Mouse (Mus musculus): Measurements from ENCODE around the gene Rassf3. TPM values are rescaled to one million over a fixed set of nuclear protein-coding genes. Genes with fewer than 3 reads are reported as not detected.

Gene Rassf3
- polyA plus RNA-seq, 1 experiment, result 15.5 TPM

DNA sequence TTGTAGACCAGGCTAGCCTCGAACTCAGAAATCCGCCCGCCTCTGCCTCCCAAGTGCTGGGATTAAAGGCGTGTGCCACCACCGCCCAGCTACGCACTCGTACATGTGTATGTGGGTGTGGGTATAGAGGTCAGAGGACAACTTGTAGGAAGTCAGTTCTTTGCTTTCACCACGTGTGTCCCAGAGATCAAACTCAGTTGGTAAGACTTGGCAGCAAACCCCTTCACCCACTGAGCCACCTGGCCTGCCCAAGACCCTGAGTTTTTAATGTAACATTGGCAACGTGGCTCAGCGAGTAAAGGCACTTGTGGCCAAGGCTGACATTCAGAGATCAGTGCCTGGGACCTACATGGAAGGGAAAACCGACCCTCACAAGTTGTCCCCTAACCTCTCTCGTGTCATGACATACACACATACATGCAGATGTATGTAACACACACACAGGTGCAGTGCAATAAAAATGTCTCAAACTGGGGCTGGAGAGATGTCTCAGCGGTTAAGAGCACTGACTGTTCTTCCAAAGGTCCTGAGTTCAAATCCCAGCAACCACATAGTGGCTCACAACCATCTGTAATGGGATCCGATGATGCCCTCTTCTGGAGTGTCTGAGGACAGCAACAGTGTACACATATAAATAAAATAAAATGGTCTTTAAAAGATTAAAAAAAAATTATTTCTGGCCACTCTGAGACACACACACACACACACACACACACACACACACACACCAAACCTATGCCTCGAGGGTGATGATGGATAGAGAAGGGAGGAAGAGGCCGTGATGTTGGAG, 31.8 kb upstream of the Rassf3 start:
- TF ChIP-seq CTCF (IDR thresholded peaks at IDR 0.05; ENCODE audit: borderline replicate concordance, control insufficient read depth, extremely low read depth, insufficient read depth, low read length, poor library complexity), result no peak
- TF ChIP-seq POLR2A (IDR thresholded peaks at IDR 0.05; ENCODE audit: control insufficient read depth, extremely low read depth, insufficient read depth, low read length, poor library complexity), result no peak
- Histone ChIP-seq H3K27me3 (ENCODE audit: control insufficient read depth, insufficient read depth, low read length) (no peaks in the 10 kb centered on the region), H3K4me1 (replicated peaks; ENCODE audit: control insufficient read depth, insufficient read depth, low read length) (peaks cover 27% of the 10 kb centered on the region), H3K4me3 (ENCODE audit: control insufficient read depth, insufficient read depth, low read length) (no peak overlapping the region), H3K27ac (ENCODE audit: control insufficient read depth, insufficient read depth, low read length) (no peak overlapping the region), H3K36me3 (ENCODE audit: control insufficient read depth, insufficient read depth, low read length) (no peaks in the 10 kb centered on the region)
- DNase-seq, result no peak
- WGBS, result 67% methylated on average over 16 of the region's 16 CpGs

DNA sequence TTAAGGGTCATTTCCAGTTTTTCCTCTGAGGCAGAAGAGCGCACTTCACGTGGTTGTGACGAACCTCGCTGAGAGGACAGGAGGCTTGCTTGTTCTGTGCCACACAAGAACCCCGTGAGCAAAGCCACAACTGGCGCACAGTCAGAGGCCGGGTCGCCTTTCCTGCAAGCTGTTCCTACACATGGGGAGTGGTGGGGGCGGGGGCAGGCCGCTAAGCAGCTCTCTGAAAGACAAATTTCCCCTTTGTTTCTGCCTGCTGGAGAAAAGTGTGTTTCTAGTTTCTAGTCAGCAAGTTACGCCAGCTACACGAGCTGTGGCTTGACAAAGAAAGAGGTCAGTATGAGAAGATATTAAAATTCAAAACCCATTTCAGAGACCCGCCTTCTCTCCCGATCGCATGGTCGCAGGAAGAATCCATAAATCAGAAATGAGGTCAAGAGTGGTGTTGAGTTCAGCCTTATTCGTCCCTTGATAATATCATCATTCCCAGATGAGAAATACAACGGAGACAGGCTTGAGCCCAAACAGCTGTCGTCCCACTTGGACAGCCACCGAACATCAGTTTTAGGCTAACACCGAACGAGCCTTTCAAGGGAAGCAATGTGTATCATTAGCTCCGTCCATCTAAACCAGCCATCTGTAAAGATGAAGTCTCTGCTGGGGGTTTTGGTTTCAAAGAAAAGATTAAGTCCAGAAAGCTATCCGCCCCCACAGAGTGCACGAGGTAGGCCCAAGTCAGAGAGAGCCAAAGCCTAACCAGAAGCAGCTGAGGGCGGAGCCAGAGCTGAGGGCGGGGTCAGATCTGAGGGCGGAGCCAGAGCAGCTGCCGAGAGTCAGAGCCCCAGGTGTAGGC, 30.8 kb upstream of the Rassf3 start:
- WGBS, result 29% methylated on average over 29 of the region's 29 CpGs
- no peaks in the 10 kb centered on the region for H3K27me3 ChIP-seq (ENCODE audit: control insufficient read depth, insufficient read depth, low read length)
- DNase-seq, result peak; percentile 94
- TF ChIP-seq POLR2A (IDR thresholded peaks at IDR 0.05; ENCODE audit: control insufficient read depth, extremely low read depth, insufficient read depth, low read length, poor library complexity) (0 out of 2 replicates have a peak, but pooled peaks have one; percentile 38), CTCF (IDR thresholded peaks at IDR 0.05; ENCODE audit: borderline replicate concordance, control insufficient read depth, extremely low read depth, insufficient read depth, low read length, poor library complexity) (no peak)
- no peaks in the 10 kb centered on the region for H3K36me3 ChIP-seq (ENCODE audit: control insufficient read depth, insufficient read depth, low read length)
- H3K4me1 ChIP-seq (replicated peaks; ENCODE audit: control insufficient read depth, insufficient read depth, low read length), result peaks cover 27% of the 10 kb centered on the region
- peak overlapping the region; percentile 73 for H3K27ac ChIP-seq (ENCODE audit: control insufficient read depth, insufficient read depth, low read length)
- H3K4me3 ChIP-seq (ENCODE audit: control insufficient read depth, insufficient read depth, low read length), result no peak overlapping the region

DNA sequence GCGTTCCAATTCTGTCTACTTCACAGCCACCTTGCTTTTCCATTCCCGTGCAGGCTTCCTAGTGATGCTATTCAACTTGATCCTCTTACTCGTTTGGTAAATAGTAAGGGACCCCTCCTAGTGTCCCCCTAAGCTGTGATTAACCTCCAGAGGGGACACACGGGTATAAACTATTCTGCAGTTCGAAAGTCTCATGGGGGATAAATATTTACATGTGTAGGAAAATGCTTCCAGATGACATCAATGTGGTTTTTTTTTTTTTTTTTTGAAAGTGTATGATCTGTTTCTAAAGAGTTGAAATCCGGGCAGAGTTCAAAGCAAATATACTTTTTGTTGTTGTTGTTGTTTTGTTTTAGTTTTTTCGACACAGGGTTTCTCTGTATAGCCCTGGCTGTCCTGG, 29.8 kb upstream of the Rassf3 start:
- 67% methylated on average over 7 of the region's 7 CpGs for WGBS
- Histone ChIP-seq H3K27ac (ENCODE audit: control insufficient read depth, insufficient read depth, low read length) (peak overlapping the region; percentile 78), H3K27me3 (ENCODE audit: control insufficient read depth, insufficient read depth, low read length) (no peaks in the 10 kb centered on the region), H3K4me1 (replicated peaks; ENCODE audit: control insufficient read depth, insufficient read depth, low read length) (peaks cover 30% of the 10 kb centered on the region), H3K36me3 (ENCODE audit: control insufficient read depth, insufficient read depth, low read length) (no peaks in the 10 kb centered on the region), H3K4me3 (ENCODE audit: control insufficient read depth, insufficient read depth, low read length) (no peak overlapping the region)
- no peak for TF ChIP-seq CTCF (IDR thresholded peaks at IDR 0.05; ENCODE audit: borderline replicate concordance, control insufficient read depth, extremely low read depth, insufficient read depth, low read length, poor library complexity)
- TF ChIP-seq POLR2A (IDR thresholded peaks at IDR 0.05; ENCODE audit: control insufficient read depth, extremely low read depth, insufficient read depth, low read length, poor library complexity), result no peak
- DNase-seq, result no peak

DNA sequence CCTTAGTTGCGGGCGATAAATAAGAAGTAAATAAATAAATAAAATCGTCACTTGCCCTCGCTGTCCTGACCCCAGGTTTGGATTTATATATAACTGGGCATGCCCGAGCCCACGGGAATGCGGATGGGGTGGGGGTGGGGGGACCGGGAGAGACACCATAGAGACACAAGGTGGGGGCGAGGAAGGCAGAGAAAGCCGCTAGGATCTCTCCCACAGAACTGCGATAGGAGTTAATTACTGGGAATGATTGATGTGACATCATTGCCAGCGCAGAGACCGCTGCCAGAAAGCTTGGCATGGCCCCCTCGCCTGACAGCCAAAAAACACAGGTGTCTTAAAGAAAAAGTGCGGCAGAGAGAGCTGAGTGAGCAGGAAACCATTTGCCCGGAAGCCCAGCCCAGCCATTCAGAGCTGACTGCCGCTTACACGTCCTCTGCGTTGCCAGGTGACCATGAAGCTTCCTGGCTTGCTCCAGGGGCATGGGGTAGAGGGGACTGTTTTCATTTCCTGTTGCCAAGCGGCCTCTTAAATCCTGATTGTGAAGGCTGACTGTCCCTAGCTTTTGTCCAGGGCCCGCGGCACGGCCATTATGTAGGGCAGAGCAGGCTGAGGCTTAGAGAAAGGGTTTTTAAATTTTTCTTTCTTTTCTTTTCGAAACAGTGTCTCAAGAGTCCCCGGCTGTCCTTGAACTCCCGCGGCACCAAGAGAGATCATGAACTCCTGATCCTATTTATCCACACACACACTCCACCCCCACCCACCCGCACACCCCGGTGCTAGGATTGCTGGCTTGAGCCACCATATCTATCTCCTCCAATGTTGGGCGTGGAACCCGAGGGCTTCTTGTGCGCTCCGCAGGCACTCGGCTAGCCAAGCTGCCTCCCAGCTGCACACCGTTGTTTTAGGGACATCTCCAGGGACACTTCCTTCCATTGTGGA, 29.1 kb upstream of the Rassf3 start:
- H3K4me3 ChIP-seq (ENCODE audit: control insufficient read depth, insufficient read depth, low read length), result peak overlapping the region; percentile 55
- no peaks in the 10 kb centered on the region for H3K27me3 ChIP-seq (ENCODE audit: control insufficient read depth, insufficient read depth, low read length)
- no peak for TF ChIP-seq POLR2A (IDR thresholded peaks at IDR 0.05; ENCODE audit: control insufficient read depth, extremely low read depth, insufficient read depth, low read length, poor library complexity)
- TF ChIP-seq CTCF (IDR thresholded peaks at IDR 0.05; ENCODE audit: borderline replicate concordance, control insufficient read depth, extremely low read depth, insufficient read depth, low read length, poor library complexity), result peak; percentile 24; the same call in 1 of the 2 replicates
- H3K4me1 ChIP-seq (replicated peaks; ENCODE audit: control insufficient read depth, insufficient read depth, low read length), result peaks cover 30% of the 10 kb centered on the region
- H3K36me3 ChIP-seq (ENCODE audit: control insufficient read depth, insufficient read depth, low read length), result no peaks in the 10 kb centered on the region
- WGBS, result 26% methylated on average over 35 of the region's 35 CpGs
- H3K27ac ChIP-seq (ENCODE audit: control insufficient read depth, insufficient read depth, low read length), result peak overlapping the region; percentile 85
- peak; percentile 86 for DNase-seq

DNA sequence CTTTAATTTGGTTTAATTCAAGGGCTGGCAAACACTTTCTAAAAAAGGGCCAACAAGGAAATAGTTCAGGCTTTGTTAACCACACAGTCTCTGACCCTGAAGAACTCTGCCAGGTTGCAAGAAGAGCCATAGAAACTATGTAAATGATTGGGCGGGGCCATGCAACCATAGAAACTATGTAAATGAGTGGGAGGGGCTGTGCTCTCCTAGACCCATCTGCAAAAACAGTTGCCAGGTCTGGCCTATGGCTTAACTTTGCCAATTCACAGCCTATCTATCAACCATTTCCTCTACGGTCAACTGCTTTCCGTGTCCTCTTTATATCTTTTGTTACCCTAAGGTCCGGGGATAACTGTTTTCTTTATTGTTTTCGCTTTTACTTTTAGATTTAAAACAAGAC, 25.0 kb upstream of the Rassf3 start:
- 39% methylated on average over 5 of the region's 5 CpGs for WGBS
- H3K4me3 ChIP-seq (ENCODE audit: control insufficient read depth, insufficient read depth, low read length), result no peak overlapping the region
- DNase-seq, result no peak
- H3K36me3 ChIP-seq (ENCODE audit: control insufficient read depth, insufficient read depth, low read length), result no peaks in the 10 kb centered on the region
- H3K4me1 ChIP-seq (replicated peaks; ENCODE audit: control insufficient read depth, insufficient read depth, low read length), result peaks cover 28% of the 10 kb centered on the region
- no peak for TF ChIP-seq POLR2A (IDR thresholded peaks at IDR 0.05; ENCODE audit: control insufficient read depth, extremely low read depth, insufficient read depth, low read length, poor library complexity)
- no peak for TF ChIP-seq CTCF (IDR thresholded peaks at IDR 0.05; ENCODE audit: borderline replicate concordance, control insufficient read depth, extremely low read depth, insufficient read depth, low read length, poor library complexity)
- H3K27me3 ChIP-seq (ENCODE audit: control insufficient read depth, insufficient read depth, low read length), result no peaks in the 10 kb centered on the region
- H3K27ac ChIP-seq (ENCODE audit: control insufficient read depth, insufficient read depth, low read length), result no peak overlapping the region

Measured in thymus, adult 2 months (tissue).